Mouse (Mus musculus) T-helper 17 cell (primary cell): ENCODE measurements around the gene Dlx1.

Source experiments
- in situ Hi-C, 2 experiments: fragments of 300-600 bp; cut with MboI, MseI; formaldehyde crosslinking; loops; 1 replicate in 1 of 2; 2 replicates in 1 of 2; pipeline ENCODE4 v1.15.1; 2025; ENCODE audit warnings: high pct_unique_total_duplicates in 2 of 2

Gene Dlx1

DNA sequence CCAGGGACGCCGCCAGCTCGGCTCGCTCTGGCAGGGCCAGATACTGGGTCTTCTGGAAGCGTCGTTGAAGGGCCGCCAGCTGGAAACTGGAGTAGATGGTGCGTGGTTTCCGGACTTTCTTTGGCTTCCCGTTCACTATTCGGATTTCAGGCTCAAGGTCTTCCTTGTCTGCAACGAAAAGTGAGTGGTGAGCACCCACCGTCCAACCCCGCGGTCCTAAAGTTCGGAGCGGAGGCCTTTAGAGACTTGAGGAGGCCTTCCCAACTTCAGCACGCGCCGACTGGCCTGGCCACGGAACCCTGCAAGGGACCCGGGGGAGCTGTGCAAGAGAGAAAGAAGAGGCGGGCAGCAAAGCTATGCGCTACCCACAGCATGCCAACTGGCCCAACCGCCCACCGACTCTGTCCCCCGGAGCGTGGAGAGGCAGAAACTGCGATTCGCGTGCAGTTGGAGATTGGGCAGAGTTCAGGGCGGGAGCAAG lies 17.5 kb downstream of the Dlx1 start:
- in situ Hi-C loops = no loop called here

DNA sequence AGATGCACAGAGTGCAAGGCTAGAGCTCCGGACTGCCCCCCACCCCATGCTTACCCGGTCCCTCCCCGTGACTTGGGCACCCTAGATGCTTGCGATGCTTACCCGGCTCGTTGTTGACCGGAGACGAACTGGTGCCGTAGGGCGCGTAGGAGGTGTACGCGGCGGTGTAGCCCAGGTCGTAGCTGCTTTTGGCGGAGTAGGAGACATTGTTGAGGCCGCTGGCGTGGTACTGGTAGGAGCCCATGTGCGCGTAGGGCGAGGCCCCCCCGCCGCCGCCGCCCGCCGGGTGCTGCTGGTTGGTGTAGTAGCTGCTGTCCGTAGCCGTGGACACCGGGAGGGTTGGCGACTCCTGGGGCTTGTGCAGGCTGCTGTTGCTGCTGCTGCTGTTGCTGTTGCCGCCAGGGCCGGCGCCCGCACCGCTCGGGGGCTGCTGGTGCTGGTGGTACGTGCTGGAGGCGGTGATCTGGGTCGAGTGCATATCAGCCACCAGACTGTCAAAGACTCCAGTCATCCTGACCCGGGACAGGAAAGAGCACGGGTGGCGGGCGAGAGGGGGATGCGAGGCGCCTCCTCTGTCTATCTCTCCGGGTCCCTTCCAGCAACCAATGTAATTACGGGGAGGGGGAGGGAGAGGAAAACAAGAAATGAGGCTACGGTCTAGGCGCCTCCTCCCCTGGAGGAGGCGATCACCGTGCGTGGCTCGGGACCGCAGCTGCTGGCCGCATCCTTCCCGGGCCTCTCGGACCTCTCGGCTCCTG lies 18.1 kb downstream of the Dlx1 start:
- in situ Hi-C loops = no loop called here

GRCm38 (mm10) chr2:71546640-71547071 lies 18.7 kb downstream of the Dlx1 start, which contains the start of gene Dlx2:
Gene Dlx2 (minus strand): TSS chr2:71546754.
- in situ Hi-C loops = no loop called here

GRCm38 (mm10) chr2:71547829-71548228 lies 19.9 kb downstream of the Dlx1 start:
- in situ Hi-C loops = no loop called here

GRCm38 (mm10) chr2:71550330-71550729 lies 22.4 kb downstream of the Dlx1 start:
- in situ Hi-C loops = no loop called here

DNA sequence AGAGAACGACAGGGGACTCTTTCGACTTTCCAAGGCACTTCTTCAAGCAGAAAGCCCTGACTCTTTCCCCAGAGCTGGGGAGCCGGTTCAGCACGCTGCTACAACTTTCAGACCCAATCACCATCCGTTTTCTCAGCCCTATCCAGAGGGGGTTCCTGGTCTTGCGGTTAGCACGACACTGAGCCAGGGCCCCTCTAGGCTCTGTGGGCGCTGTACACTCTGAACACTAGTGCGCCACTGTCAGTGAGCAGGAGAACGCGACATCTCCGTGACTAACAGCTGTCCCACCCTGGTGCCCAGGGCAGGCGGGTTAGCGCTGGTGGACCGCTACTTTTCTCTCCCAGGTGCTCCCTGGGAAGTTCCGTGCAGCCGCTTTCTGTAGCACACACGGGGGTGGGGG lies 23.8 kb downstream of the Dlx1 start:
- in situ Hi-C loops = no loop called here

- in situ Hi-C loops = no loop called here
Measured at GRCm38 (mm10) chr2:71556071-71556470, 28.2 kb downstream of the Dlx1 start.

DNA sequence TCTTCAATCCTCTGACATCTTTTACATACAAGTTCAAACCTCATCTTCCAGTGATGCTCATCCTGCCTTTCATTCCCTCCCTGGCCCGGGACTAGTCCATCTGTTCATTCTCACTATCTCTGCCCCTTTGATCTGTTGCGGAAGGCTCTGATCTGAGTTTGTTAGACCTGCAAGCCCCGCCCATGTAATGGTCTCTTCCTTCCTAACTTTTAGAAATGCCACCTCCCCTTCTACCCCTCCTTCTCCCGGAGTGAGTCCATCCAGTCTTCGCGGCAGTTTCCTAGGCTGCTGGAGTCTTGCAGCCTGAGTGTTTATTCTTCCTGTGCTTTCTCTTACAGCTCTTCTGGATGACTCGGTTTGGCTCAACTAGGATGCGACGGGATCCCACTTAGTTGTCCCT lies 38.6 kb downstream of the Dlx1 start:
- in situ Hi-C loops = no loop called here

- in situ Hi-C loops = no loop called here
Measured at GRCm38 (mm10) chr2:71573736-71574135, 45.8 kb downstream of the Dlx1 start.

GRCm38 (mm10) chr2:71577059-71577458 lies 49.1 kb downstream of the Dlx1 start:
- in situ Hi-C loops = no loop called here

DNA sequence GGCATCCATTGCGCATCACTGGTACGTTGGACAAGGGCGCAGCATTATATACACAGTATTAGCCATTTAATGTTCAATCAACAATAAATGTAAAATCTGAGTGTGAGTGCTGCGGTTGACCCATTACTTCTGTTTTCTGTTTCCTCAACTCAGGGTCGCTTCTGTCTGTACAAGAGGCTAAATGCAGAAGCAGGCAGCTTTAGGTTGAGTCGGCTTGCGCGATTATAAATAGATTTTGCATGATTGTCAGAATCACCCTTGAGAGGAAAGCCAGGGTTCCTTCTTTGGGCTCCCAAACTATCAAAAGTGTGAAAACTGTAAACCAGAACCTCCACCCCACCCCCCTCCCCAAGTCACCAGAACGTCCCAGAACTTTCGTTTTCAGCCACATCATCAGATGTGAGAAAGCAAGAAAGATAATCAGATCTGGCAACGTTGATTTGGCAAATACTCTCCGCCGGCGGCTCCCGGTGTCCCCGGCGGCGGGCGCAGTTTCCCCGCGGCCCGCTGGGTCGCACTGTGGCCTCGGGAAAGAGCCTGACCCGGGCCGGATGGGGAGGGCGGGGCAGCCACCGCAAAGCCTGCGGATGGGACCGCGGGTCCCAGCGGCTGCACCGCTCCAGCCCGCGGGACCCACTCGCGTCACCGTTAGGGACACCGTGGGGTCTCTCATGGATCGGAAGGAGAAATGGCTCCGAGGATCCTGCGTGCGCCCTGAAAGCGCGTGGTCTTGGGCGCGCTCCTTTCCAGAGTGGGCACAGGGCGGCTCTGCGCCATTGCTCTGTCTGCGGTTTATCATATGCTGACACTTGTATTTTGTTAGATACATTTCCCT lies 52.9 kb downstream of the Dlx1 start:
- in situ Hi-C loops = no loop called here

GRCm38 (mm10) chr2:71581488-71581887 lies 53.6 kb downstream of the Dlx1 start:
- in situ Hi-C loops = no loop called here
